Mouse (Mus musculus): ENCODE data around the gene Tifa.

DNA sequence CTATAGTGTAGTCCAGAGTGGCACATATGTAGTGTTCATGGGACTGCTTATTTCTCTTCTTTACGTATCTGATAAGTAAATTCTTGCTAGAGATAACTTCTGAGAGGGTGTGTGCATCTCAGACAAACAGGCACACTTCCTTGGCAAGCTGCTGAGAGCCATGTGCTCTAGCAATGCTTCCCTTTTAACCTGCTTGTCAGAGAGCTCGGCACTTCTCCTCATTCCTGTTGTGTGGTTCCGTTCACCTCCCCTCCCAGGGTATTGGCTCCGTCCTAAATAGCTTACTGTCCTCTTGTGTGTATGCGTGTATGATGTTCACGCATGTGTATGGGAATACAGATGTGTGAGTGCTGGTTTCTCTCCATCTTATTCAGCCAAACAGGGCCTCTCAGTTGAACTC is 33.1 kb upstream of the Tifa start:
- no peak for TF ChIP-seq POLR2A (IDR thresholded peaks at IDR 0.05; ENCODE audit: extremely low read depth, insufficient read depth, low read length)
- TF ChIP-seq CTCF (IDR thresholded peaks at IDR 0.05; ENCODE audit: low read depth, low read length): no peak

Data from liver, adult 2 months (tissue).